Mouse (Mus musculus) layer of hippocampus, postnatal 36 days (tissue): ENCODE measurements around the gene Pik3cd. TPM values are rescaled to one million over a fixed set of nuclear protein-coding genes. Genes with fewer than 3 reads are reported as not detected.
"Not testable (repeated sequence)": the region's sequence is repeated elsewhere in the genome, so short reads cannot be mapped to it uniquely, and the experiment has no call there.

Source experiments
- DNase-seq, 2 experiments: peaks; one replicate each; pipeline ENCODE4 v3.0.0; 2022
- total RNA-seq, 2 experiments: library from RNA; stranded (reverse); gene quantifications; 2 replicates each; pipeline ENCODE4 v1.2.3; 2021

The Pik3cd gene
- total RNA-seq = 10 to 100 TPM; 20.8 to 25.0 TPM

- no peak for DNase-seq
Measured at GRCm38 (mm10) chr4:149702210-149702979, at the start of gene Pik3cd. TSS of gene Pik3cd (minus strand) at chr4:149702571.

- DNase-seq = no peak
Measured at GRCm38 (mm10) chr4:149750671-149751070, 48.3 kb upstream of the Pik3cd start.

- DNase-seq = not testable (repeated sequence)
Measured at GRCm38 (mm10) chr4:149749663-149750015, 47.3 kb upstream of the Pik3cd start.

GRCm38 (mm10) chr4:149749003-149749662, 46.8 kb upstream of the Pik3cd start:
- DNase-seq = no peak

GRCm38 (mm10) chr4:149744119-149744518, 41.7 kb upstream of the Pik3cd start:
- no peak for DNase-seq

GRCm38 (mm10) chr4:149742011-149742530, 39.7 kb upstream of the Pik3cd start:
- no peak for DNase-seq

GRCm38 (mm10) chr4:149740301-149740700, 37.9 kb upstream of the Pik3cd start:
- no peak for DNase-seq

- no peak for DNase-seq
Measured at GRCm38 (mm10) chr4:149739478-149739877, 37.1 kb upstream of the Pik3cd start.

- peak; percentile 93 for DNase-seq
Measured at GRCm38 (mm10) chr4:149737383-149738324, 35.3 kb upstream of the Pik3cd start, which contains the start of gene Tmem201. TSS of gene Tmem201 (minus strand) at chr4:149738044.

- no peak for DNase-seq
Measured at GRCm38 (mm10) chr4:149736581-149736980, 34.2 kb upstream of the Pik3cd start.

- no peak for DNase-seq
Measured at GRCm38 (mm10) chr4:149735624-149736250, 33.4 kb upstream of the Pik3cd start.

- no peak for DNase-seq
Measured at GRCm38 (mm10) chr4:149734730-149735475, 32.5 kb upstream of the Pik3cd start.

- no peak for DNase-seq
Measured at GRCm38 (mm10) chr4:149734246-149734645, 31.9 kb upstream of the Pik3cd start.

- DNase-seq = no peak
Measured at GRCm38 (mm10) chr4:149733748-149734147, 31.4 kb upstream of the Pik3cd start.

GRCm38 (mm10) chr4:149732800-149733199, 30.4 kb upstream of the Pik3cd start:
- DNase-seq = no peak

GRCm38 (mm10) chr4:149732313-149732712, 29.9 kb upstream of the Pik3cd start:
- no peak for DNase-seq

- DNase-seq = no peak
Measured at GRCm38 (mm10) chr4:149730827-149731226, 28.5 kb upstream of the Pik3cd start.

- DNase-seq = no peak
Measured at GRCm38 (mm10) chr4:149728810-149729209, 26.4 kb upstream of the Pik3cd start.

- DNase-seq = no peak
Measured at GRCm38 (mm10) chr4:149727636-149728035, 25.3 kb upstream of the Pik3cd start.

GRCm38 (mm10) chr4:149725661-149726350, 23.4 kb upstream of the Pik3cd start:
- peak; percentile 61 to 68 for DNase-seq
